Mouse (Mus musculus): ENCODE measurements at regions not wholly inside any gene's neighbourhood (a gene's known extent, or its start where the extent isn't known, plus 50 kb on each side); places are given as distances from the start of the nearest gene placed in this dataset.

GRCm38 (mm10) chr6:16964362-16964761 lies 66.1 kb upstream of the Tfec start:
- TF ChIP-seq MAFK (IDR thresholded peaks at IDR 0.05; ENCODE audit: insufficient read depth, low read depth, low read length) (no peak), HCFC1 (IDR thresholded peaks at IDR 0.05; ENCODE audit: borderline replicate concordance, insufficient read depth, low read length) (no peak), ZNF384 (IDR thresholded peaks at IDR 0.05; ENCODE audit: low read depth, low read length) (no peak)
